Mouse (Mus musculus) 3T3-L1 (cell line): ENCODE data around the gene Ccdc117.
"Not testable (repeated sequence)": the region's sequence is repeated elsewhere in the genome, so short reads cannot be mapped to it uniquely, and the experiment has no call there.

Source experiments
- DNase-seq: peaks from one replicate; pipeline ENCODE4 v3.0.0-alpha.2; 2015; ENCODE audit warnings: low read depth, low spot score

Ccdc117 gene

GRCm38 (mm10) chr11:5541799-5542481, at the start of gene Ccdc117:
Gene Ccdc117 (minus strand): TSS chr11:5542187.
- DNase-seq = peak; percentile 94

DNA sequence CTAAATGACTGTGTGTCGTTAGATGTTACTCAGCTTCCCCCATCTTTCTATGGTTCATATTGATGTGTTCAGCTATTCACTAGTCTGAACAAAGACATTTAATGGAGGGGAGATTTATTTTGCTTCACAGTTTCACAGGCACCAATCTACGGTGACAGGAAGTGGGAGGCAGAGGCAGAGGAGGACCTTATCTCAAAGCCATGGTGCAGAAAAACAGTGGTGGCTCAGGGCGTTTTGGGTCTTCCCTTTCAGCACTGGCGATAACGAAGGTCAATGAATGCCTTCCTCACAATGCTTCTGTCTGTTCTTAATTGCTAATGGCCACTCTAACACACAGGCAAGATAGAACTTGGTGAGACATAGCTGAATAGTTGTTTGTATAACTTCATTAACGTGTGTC, 33.1 kb upstream of the Ccdc117 start:
- no peak for DNase-seq

- DNase-seq = no peak
Measured at GRCm38 (mm10) chr11:5573821-5574220, 31.8 kb upstream of the Ccdc117 start.

- no peak for DNase-seq
Measured at GRCm38 (mm10) chr11:5571856-5572255, 29.9 kb upstream of the Ccdc117 start.

- DNase-seq = no peak
Measured at GRCm38 (mm10) chr11:5569474-5569873, 27.5 kb upstream of the Ccdc117 start, which contains the start of gene Ankrd36. Gene Ankrd36 (plus strand): TSS chr11:5569684.

DNA sequence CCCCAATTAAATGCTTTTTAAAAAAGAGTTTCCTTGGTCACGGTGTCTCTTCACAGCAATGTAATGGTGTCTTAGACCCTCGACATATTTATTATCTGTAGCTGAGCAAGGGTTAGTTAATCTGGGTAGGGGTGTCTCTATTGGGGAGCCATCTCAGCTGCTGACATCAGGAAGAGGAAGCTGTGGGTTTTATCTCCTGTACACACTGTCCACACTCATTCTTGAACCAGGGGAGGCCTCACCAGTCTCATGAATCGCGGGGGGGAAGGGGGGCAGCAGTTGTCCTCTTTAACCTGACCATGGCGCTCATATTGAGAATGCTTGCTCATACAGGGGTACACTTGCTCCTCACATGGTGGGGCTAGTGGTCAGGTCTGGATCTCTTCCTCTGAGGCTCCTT, 26.1 kb upstream of the Ccdc117 start:
- DNase-seq = no peak

DNA sequence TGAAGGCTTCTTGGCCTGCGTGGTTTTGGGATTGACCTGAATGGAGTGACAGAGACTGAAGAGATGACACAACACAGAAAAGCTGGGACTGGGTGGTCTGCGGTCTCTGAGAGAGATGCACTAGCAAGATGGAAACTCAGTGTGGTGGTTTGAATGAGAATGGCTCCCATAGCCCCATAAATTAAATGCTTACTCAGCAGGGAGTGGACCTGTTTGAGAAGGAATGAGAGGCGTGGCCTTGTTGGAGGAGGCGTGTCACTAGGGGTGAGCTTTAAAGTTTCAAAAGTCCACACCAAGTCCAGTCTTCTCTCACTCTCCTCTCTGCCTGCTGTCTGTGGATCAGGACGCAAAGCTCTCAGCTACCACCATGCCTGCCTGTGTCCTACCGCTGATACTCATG, 25.7 kb upstream of the Ccdc117 start:
- DNase-seq = no peak

GRCm38 (mm10) chr11:5566506-5566905, 24.5 kb upstream of the Ccdc117 start:
- DNase-seq = no peak

- DNase-seq = peak; percentile 80
Measured at GRCm38 (mm10) chr11:5565596-5565995, 23.6 kb upstream of the Ccdc117 start.

GRCm38 (mm10) chr11:5563898-5564297, 21.9 kb upstream of the Ccdc117 start:
- no peak for DNase-seq

DNA sequence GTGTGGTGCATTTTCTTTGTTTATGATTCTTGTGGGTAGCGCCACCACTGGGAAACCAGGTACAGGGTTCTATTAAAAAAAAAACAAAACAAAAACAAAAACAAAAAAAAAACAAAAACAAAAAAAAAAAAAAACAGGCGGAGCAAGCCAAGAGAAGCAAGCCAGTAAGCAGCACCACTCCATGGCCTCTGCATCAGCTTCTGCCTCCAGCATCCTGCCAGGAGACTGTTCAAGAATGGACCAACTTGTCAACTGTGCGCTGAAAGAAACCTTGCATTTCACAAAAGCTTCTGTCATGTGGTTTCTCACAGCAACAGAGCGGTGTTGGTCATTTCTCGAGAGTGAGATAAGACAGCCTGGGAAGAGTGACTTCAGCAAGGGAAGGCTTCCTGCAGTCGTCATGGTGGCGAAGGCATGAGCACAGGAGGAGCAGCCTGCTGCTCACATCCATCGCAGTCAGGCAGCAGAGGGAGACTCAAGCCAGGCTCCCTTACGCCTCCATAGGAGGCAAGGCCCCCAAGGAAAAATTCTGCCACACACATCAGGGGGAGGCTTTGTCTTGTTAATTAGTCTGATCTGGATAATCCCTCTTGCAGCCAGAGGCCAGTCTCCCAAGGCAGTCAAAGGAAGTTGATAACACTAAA, 20.8 kb upstream of the Ccdc117 start:
- DNase-seq = no peak

GRCm38 (mm10) chr11:5560273-5560672, 18.3 kb upstream of the Ccdc117 start:
- DNase-seq = no peak

DNA sequence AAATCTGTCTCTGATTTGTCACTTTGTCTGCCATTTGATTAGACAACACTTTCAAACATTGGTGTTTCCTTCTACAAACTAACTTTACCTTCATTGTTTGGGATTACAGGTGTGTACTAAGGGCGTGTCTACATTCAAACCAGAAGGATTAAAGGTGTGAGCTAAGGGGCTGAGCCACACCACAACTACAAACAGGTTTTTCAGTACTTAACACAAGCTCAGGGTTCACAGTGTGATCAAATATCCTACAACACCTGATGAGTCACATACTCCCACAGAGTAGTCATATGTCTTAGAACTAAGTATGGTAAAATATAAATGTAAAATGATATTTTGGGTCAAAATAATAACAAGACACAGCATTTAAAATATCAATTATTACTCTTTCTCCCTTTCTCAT, 9.9 kb upstream of the Ccdc117 start:
- DNase-seq = peak; percentile 31

DNA sequence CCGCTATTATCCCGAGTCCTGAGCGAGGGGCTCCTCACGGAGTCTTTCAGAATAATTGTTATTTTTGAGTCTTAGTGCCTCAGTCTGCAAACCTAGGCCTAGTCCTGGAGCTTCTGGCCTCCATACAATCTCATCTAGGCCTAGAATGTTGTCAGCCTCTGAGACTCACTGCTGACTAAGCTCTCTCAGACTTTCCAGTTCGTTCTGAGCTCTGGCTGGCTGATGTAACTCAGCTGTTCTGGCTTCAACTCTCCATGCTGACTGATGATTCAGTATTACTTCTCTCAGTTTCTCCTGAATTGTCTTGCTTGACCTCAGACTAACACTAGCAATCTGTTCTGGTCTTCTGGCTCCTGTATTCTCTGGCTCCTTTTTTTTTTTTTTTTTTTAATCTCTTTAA, 9.4 kb upstream of the Ccdc117 start:
- DNase-seq = peak; percentile 67

GRCm38 (mm10) chr11:5546693-5547092, 4.7 kb upstream of the Ccdc117 start:
- DNase-seq = no peak

- DNase-seq = no peak
Measured at GRCm38 (mm10) chr11:5545457-5545856, 3.5 kb upstream of the Ccdc117 start.

GRCm38 (mm10) chr11:5544709-5545108, 2.7 kb upstream of the Ccdc117 start:
- DNase-seq = not testable (repeated sequence)

DNA sequence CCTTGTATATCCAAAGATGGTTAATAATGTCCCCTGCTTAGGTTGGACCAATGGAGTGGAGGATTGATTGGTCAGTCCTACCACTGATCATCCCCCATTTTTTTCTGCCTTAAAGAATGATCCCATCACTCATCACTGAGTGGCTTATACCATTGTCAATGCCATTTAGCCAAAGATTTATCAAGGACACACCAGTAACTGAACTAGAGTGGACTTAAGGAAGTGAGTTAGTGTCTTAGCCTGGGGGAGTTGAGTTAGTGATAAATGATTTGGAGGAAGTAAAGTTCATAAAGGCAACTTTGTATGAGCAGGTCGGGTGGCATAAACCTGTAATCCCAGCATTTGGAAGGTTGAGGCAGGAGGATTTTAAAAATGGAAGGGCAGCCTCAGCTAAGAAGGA, 1.3 kb upstream of the Ccdc117 start:
- DNase-seq = no peak

GRCm38 (mm10) chr11:5542482-5543185, 647 bp upstream of the Ccdc117 start:
- no peak for DNase-seq

DNA sequence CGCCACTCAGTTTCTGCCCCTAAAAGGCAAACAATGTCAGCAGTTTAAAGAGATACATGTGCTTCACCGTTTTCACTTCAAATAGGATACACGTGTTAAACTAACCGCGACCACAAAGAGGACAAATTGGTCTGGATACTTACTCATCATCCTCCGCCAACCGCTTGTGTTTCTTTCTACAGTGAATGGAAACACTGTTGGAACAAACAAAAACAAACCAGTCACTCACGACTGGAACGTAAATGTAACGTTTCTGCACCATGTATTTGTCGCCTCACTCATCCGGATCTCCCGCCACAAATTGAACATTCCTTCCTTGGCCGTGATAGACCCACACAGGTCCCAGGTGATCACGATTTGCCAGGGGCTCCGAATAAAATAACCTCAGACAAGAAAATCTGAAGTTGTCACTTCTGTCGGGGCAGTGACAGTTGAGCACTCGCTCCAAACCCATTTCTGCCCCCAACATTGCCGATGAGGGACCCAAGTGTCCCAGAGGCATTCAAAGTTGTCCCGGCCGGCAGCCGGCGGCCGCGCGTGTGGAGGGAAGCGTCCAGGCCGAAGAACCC, 673 bp downstream of the Ccdc117 start:
- peak; percentile 57 for DNase-seq

GRCm38 (mm10) chr11:5540331-5540730, 1.7 kb downstream of the Ccdc117 start:
- DNase-seq = no peak

DNA sequence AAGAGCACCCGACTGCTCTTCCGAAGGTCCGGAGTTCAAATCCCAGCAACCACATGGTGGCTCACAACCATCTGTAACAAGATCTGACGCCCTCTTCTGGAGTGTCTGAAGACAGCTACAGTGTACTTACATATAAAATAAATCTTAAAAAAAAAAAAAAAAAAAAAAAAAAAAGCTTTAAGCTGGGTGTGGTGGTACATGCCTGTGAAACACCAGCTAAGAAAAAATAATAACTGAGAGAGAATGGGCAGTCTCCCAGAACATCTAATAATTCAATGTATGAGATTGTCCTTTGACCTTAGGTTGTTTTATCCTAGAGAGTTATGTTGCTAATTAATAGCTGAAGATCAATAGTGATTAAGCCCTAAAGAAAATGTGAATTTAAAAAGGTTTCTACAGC, 4.5 kb downstream of the Ccdc117 start:
- DNase-seq = not testable (repeated sequence)
